Mouse (Mus musculus): ENCODE results near the gene Ubap2. TPM values are rescaled to one million over a fixed set of nuclear protein-coding genes. Genes with fewer than 3 reads are reported as not detected.

The Ubap2 gene
- polyA plus RNA-seq, 1 experiment from 2014 or later, result 17.9 TPM

DNA sequence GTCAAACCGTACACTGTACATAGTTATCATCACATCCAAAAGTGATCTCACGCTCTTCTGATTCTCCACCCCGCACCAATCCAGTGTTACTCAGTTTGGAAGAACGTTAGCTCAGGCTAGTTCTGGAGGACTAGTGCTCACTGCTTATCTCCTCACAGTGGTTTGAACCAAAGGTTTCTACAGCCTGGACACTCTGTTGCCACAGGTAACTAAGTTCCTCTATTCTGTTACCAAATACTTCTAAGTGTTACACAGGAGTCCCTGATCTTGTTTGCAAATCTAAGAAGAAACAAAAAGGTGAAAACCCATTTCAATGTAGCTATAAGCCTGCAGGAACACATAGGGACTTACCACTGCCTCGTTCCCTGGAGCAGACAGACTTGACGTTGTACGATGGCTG, 21.0 kb upstream of the Ubap2 start:
- H3K27me3 ChIP-seq (ENCODE audit: control insufficient read depth, insufficient read depth, low read length), result no peaks in the 10 kb centered on the region
- no peak overlapping the region for H3K4me2 ChIP-seq (replicated peaks; ENCODE audit: low read depth)
- H3K9ac ChIP-seq (ENCODE audit: low read length), result no peak overlapping the region
- ATAC-seq (ENCODE audit: low FRiP score, low TSS enrichment) (no peak), DNase-seq (ENCODE audit: low spot score) (no peak)
- no peak overlapping the region for H3K27ac ChIP-seq (replicated peaks)
- no peaks in the 10 kb centered on the region for H3K9me3 ChIP-seq (ENCODE audit: control insufficient read depth, low read length)
- no peak overlapping the region for H3K4me3 ChIP-seq (ENCODE audit: low read depth, low read length)
- TF ChIP-seq EP300 (optimal IDR thresholded peaks at IDR 0.05) (no peak), CTCF (IDR thresholded peaks at IDR 0.05; ENCODE audit: low read depth) (no peak)
- H3K36me3 ChIP-seq (ENCODE audit: control insufficient read depth, insufficient read depth, low read length), result peaks cover 31% of the 10 kb centered on the region
- H3K4me1 ChIP-seq (replicated peaks; ENCODE audit: control insufficient read depth, insufficient read depth), result no peaks in the 10 kb centered on the region
- 96% methylated on average over 7 of the region's 7 CpGs for WGBS

- TF ChIP-seq EP300 (optimal IDR thresholded peaks at IDR 0.05) (no peak), CTCF (IDR thresholded peaks at IDR 0.05; ENCODE audit: low read depth) (no peak)
- Histone ChIP-seq H3K4me2 (replicated peaks; ENCODE audit: low read depth) (no peak overlapping the region), H3K4me1 (replicated peaks; ENCODE audit: control insufficient read depth, insufficient read depth) (no peaks in the 10 kb centered on the region), H3K9me3 (ENCODE audit: control insufficient read depth, low read length) (no peaks in the 10 kb centered on the region), H3K27ac (replicated peaks) (no peak overlapping the region), H3K4me3 (ENCODE audit: low read depth, low read length) (no peak overlapping the region), H3K36me3 (ENCODE audit: control insufficient read depth, insufficient read depth, low read length) (peaks cover 34% of the 10 kb centered on the region), H3K27me3 (ENCODE audit: control insufficient read depth, insufficient read depth, low read length) (no peaks in the 10 kb centered on the region), H3K9ac (ENCODE audit: low read length) (no peak overlapping the region)
- DNase-seq (ENCODE audit: low spot score), result no peak
- no peak for ATAC-seq (ENCODE audit: low FRiP score, low TSS enrichment)
- 79% methylated on average over 11 of the region's 11 CpGs for WGBS
These were observed 20.6 kb upstream of the Ubap2 start for GRCm38 (mm10) chr4:41295507-41295906.

DNA sequence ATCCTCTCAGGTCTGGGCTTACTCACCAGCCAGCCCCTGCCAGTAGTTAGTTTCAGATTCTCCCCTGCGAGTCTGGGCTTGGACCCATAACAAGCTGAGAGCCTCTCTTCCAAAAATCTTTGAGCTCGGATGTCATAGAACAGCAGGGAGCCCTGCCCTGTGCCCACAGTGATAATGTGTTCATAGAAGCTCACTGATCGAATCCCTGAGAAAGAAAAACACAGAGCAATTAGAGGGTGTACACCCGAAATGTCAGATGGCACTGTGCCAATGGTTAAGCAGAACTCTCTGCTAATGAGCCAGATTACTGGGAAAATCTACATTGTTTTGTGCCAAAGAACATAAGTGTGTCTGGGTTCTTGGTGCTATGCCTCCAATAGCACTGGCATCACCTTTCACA, 19.0 kb upstream of the Ubap2 start:
- peaks cover 27% of the 10 kb centered on the region for H3K36me3 ChIP-seq (ENCODE audit: control insufficient read depth, insufficient read depth, low read length)
- WGBS, result 67% methylated on average over 4 of the region's 4 CpGs
- no peaks in the 10 kb centered on the region for H3K9me3 ChIP-seq (ENCODE audit: control insufficient read depth, low read length)
- DNase-seq (ENCODE audit: low spot score) (no peak), ATAC-seq (ENCODE audit: low FRiP score, low TSS enrichment) (no peak)
- no peak overlapping the region for H3K27ac ChIP-seq (replicated peaks)
- H3K4me2 ChIP-seq (replicated peaks; ENCODE audit: low read depth), result no peak overlapping the region
- no peak overlapping the region for H3K9ac ChIP-seq (ENCODE audit: low read length)
- no peaks in the 10 kb centered on the region for H3K27me3 ChIP-seq (ENCODE audit: control insufficient read depth, insufficient read depth, low read length)
- H3K4me3 ChIP-seq (ENCODE audit: low read depth, low read length), result no peak overlapping the region
- TF ChIP-seq EP300 (optimal IDR thresholded peaks at IDR 0.05) (no peak), CTCF (IDR thresholded peaks at IDR 0.05; ENCODE audit: low read depth) (no peak)
- no peaks in the 10 kb centered on the region for H3K4me1 ChIP-seq (replicated peaks; ENCODE audit: control insufficient read depth, insufficient read depth)

DNA sequence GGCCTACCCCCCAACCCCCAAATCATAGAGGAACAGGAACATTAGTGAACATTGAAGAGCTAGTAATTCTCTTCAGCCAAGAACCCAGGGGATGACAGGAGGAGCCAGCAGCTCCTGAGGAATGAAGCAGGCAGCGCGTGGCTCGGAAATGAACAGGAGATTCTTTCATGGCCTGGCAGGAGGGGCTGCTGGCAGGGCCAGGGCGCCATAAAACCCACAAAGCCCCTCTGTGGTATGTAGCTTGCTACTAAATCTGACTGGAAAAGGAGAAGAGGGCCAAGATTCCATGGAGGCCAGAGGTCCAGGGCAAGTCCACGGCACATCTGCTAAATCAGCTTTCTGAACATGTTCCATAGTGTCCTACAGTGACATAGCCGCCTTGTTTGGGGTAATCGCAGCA, 14.9 kb upstream of the Ubap2 start:
- Histone ChIP-seq H3K27me3 (ENCODE audit: control insufficient read depth, insufficient read depth, low read length) (no peaks in the 10 kb centered on the region), H3K9me3 (ENCODE audit: control insufficient read depth, low read length) (no peaks in the 10 kb centered on the region), H3K9ac (ENCODE audit: low read length) (no peak overlapping the region), H3K4me1 (replicated peaks; ENCODE audit: control insufficient read depth, insufficient read depth) (no peaks in the 10 kb centered on the region), H3K4me2 (replicated peaks; ENCODE audit: low read depth) (no peak overlapping the region), H3K27ac (replicated peaks) (no peak overlapping the region), H3K4me3 (ENCODE audit: low read depth, low read length) (no peak overlapping the region), H3K36me3 (ENCODE audit: control insufficient read depth, insufficient read depth, low read length) (peaks cover 15% of the 10 kb centered on the region)
- TF ChIP-seq EP300 (optimal IDR thresholded peaks at IDR 0.05) (no peak), CTCF (IDR thresholded peaks at IDR 0.05; ENCODE audit: low read depth) (no peak)
- ATAC-seq (ENCODE audit: low FRiP score, low TSS enrichment), result no peak
- 74% methylated on average over 7 of the region's 7 CpGs for WGBS
- DNase-seq (ENCODE audit: low spot score), result no peak

GRCm38 (mm10) chr4:41286420-41286819, 11.5 kb upstream of the Ubap2 start:
- Histone ChIP-seq H3K9ac (ENCODE audit: low read length) (no peak overlapping the region), H3K4me3 (ENCODE audit: low read depth, low read length) (no peak overlapping the region), H3K4me2 (replicated peaks; ENCODE audit: low read depth) (no peak overlapping the region), H3K9me3 (ENCODE audit: control insufficient read depth, low read length) (no peaks in the 10 kb centered on the region), H3K36me3 (ENCODE audit: control insufficient read depth, insufficient read depth, low read length) (peaks cover 5% of the 10 kb centered on the region), H3K4me1 (replicated peaks; ENCODE audit: control insufficient read depth, insufficient read depth) (no peaks in the 10 kb centered on the region), H3K27me3 (ENCODE audit: control insufficient read depth, insufficient read depth, low read length) (no peaks in the 10 kb centered on the region), H3K27ac (replicated peaks) (no peak overlapping the region)
- DNase-seq (ENCODE audit: low spot score) (no peak), ATAC-seq (ENCODE audit: low FRiP score, low TSS enrichment) (no peak)
- WGBS, result 10% methylated on average over 3 of the region's 3 CpGs
- TF ChIP-seq EP300 (optimal IDR thresholded peaks at IDR 0.05) (no peak), CTCF (IDR thresholded peaks at IDR 0.05; ENCODE audit: low read depth) (peak; percentile 80)

DNA sequence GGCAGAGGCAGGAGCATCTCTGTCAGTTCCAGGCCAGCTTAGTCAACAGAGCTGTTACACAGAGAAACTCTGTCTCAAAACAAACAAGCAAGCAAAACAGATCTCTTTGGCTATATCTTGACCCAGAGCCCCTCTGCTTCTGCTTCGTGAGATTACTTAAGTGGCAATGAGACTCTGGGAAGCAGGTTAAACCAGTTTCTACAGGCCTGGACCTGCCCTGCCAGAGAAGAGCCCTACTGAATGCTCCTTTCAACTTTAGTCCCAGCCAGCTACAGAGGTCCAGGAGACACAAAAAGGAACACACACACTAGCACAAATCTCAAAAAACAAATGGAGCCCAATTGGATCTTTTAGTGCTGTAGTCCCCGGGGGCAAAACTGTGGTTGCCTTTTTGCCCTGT, 9.1 kb upstream of the Ubap2 start:
- H3K4me1 ChIP-seq (replicated peaks; ENCODE audit: control insufficient read depth, insufficient read depth), result no peaks in the 10 kb centered on the region
- 56% methylated on average over 2 of the region's 2 CpGs for WGBS
- peak; percentile 42 for DNase-seq (ENCODE audit: low spot score)
- no peaks in the 10 kb centered on the region for H3K27me3 ChIP-seq (ENCODE audit: control insufficient read depth, insufficient read depth, low read length)
- no peak for TF ChIP-seq CTCF (IDR thresholded peaks at IDR 0.05; ENCODE audit: low read depth)
- no peak for TF ChIP-seq EP300 (optimal IDR thresholded peaks at IDR 0.05)
- no peaks in the 10 kb centered on the region for H3K36me3 ChIP-seq (ENCODE audit: control insufficient read depth, insufficient read depth, low read length)
- peak overlapping the region; percentile 72; the same call in 1 of the 2 replicates for H3K27ac ChIP-seq (replicated peaks)
- peak overlapping the region; percentile 3; the same call in 1 of the 2 replicates for H3K9ac ChIP-seq (ENCODE audit: low read length)
- H3K4me2 ChIP-seq (replicated peaks; ENCODE audit: low read depth), result no peak overlapping the region
- H3K9me3 ChIP-seq (ENCODE audit: control insufficient read depth, low read length), result no peaks in the 10 kb centered on the region
- peak; percentile 63; the same call in 1 of the 2 replicates for ATAC-seq (ENCODE audit: low FRiP score, low TSS enrichment)
- H3K4me3 ChIP-seq (ENCODE audit: low read depth, low read length), result no peak overlapping the region
